Mouse (Mus musculus) limb, embryonic 11.5 days (tissue): ENCODE results near the gene Olfr911-ps1. TPM values are rescaled to one million over a fixed set of nuclear protein-coding genes. Genes with fewer than 3 reads are reported as not detected.

ENCODE experiments used
- ATAC-seq: fragments of 200-750 bp; cut with Nextera tagmentation; 2 replicates; pipeline ENCODE4 v1.8.0; 2017; ENCODE audit warnings: low read depth; ENCODE audit not compliant: insufficient number of reproducible peaks, low FRiP score, low TSS enrichment
- DNase-seq: peaks from one replicate; pipeline ENCODE4 v3.0.0-alpha.2; 2015; ENCODE audit warnings: low spot score
- H3K27ac ChIP-seq: fragments of 300-500 bp; sonication (generic); replicated peaks from 2 replicates; pipeline ENCODE4 v1.5.1; 2014; ENCODE audit warnings: low read depth, mild to moderate bottlenecking, low read length
- H3K27me3 ChIP-seq: fragments of 300-500 bp; sonication (generic); 2 replicates; pipeline ENCODE4 v1.6.1; 2014; ENCODE audit warnings: mild to moderate bottlenecking, low read length, mixed read lengths; ENCODE audit not compliant: control insufficient read depth, insufficient read depth
- H3K36me3 ChIP-seq: fragments of 300-500 bp; sonication (generic); 2 replicates; pipeline ENCODE4 v1.6.1; 2014; ENCODE audit warnings: mild to moderate bottlenecking, low read length, moderate library complexity, mixed read lengths; ENCODE audit not compliant: control insufficient read depth, insufficient read depth
- H3K4me1 ChIP-seq: fragments of 300-500 bp; sonication (generic); 2 replicates; pipeline ENCODE4 v1.6.1; 2014; ENCODE audit warnings: low read length, mixed read lengths; ENCODE audit not compliant: control insufficient read depth, insufficient read depth
- H3K4me2 ChIP-seq: fragments of 300-500 bp; sonication (generic); 2 replicates; pipeline ENCODE4 v1.6.1; 2014; ENCODE audit warnings: low read depth, mild to moderate bottlenecking, moderate library complexity; ENCODE audit not compliant: severe bottlenecking
- H3K4me3 ChIP-seq: fragments of 300-500 bp; sonication (generic); 2 replicates; pipeline ENCODE4 v1.5.1; 2014; ENCODE audit warnings: low read depth, low read length
- H3K9ac ChIP-seq: fragments of 300-500 bp; sonication (generic); 2 replicates; pipeline ENCODE4 v1.6.1; 2014; ENCODE audit warnings: mild to moderate bottlenecking, low read length
- H3K9me3 ChIP-seq: fragments of 300-500 bp; sonication (generic); 2 replicates; pipeline ENCODE4 v1.6.1; 2016; ENCODE audit warnings: low read length; ENCODE audit not compliant: control insufficient read depth
- WGBS: fragments of 180-500 bp; shearing (Covaris S2); extraction: QIAGEN DNeasy Blood & Tissue Kit; methylation state at CpG from one replicate; pipeline ENCODE4 v1.1.7; 2014; 5-methylcytosine and 5-hydroxymethylcytosine counted together
- polyA plus RNA-seq: library from polyadenylated mRNA; unstranded; fragments of >200 nt; fragmentation: Nextera tagmentation; extraction: Ambion mirVana; gene quantifications from 2 replicates; pipeline ENCODE4 v1.2.1, GENCODE M21; 2014

Gene Olfr911-ps1
- not detected in 2 replicates for polyA plus RNA-seq

DNA sequence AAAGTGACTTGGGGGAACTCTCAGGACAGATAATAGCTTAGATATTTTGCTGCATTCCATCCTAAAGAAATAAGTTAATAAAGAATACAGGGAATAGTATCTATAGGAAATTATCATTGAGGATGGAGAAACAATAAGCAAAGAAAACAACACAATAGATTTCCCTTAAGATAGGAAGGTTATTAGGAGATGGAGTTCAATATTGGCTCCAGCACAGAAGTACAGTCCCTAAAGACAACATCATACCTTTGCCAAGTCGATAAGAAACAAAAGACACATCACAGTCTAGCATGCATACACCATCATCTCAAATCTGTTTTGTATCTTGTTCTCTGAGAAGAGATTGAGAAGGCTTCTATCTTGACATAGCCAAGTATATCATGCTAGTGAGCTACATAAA, at the start of gene Olfr911-ps1:
Gene Olfr911-ps1 (plus strand): TSS at position 301 of the 400 bp plus-strand sequence.
- Histone ChIP-seq H3K9me3 (no peaks in the 10 kb centered on the region), H3K9ac (no peak within 1 kb of the TSS), H3K36me3 (no peaks in the 10 kb centered on the region), H3K27me3 (no peaks in the 10 kb centered on the region), H3K4me2 (no peak within 1 kb of the TSS), H3K4me3 (no peak within 1 kb of the TSS), H3K27ac (no peak within 1 kb of the TSS), H3K4me1 (no peaks in the 10 kb centered on the region)
- no peak for ATAC-seq
- DNase-seq = no peak
- WGBS = 73% methylated on average over 1 of the region's 1 CpGs

DNA sequence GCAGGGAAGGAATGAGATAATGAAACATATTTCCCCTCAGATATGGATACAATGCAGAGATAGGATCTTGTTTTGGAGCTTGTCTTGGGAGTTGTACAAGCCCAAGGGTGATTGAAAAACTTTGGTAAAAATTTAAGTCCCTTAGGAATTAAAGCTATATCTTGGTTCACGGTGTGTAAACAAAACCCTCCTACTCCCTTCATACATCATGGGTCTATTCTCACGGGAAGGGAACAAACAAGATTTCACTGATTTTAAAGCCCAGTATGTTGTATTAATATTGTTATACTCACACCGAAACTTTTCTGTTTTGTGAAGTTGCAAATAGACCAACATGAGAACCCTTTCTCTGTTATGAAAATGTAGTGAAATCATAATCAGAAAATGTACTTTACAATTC, 34.6 kb upstream of the Olfr911-ps1 start, which contains the start of gene Olfr906:
Gene Olfr906 (plus strand): TSS at position 301 of the 400 bp plus-strand sequence.
- no peaks in the 10 kb centered on the region for H3K4me1 ChIP-seq
- ATAC-seq (no peak), DNase-seq (no peak)
- no peaks in the 10 kb centered on the region for H3K9me3 ChIP-seq
- 87% methylated on average over 3 of the region's 3 CpGs for WGBS
- H3K27me3 ChIP-seq = no peaks in the 10 kb centered on the region
- no peak within 1 kb of the TSS for H3K9ac ChIP-seq
- no peak within 1 kb of the TSS for H3K4me3 ChIP-seq
- H3K36me3 ChIP-seq = no peaks in the 10 kb centered on the region
- H3K4me2 ChIP-seq = no peak within 1 kb of the TSS
- no peak within 1 kb of the TSS for H3K27ac ChIP-seq

DNA sequence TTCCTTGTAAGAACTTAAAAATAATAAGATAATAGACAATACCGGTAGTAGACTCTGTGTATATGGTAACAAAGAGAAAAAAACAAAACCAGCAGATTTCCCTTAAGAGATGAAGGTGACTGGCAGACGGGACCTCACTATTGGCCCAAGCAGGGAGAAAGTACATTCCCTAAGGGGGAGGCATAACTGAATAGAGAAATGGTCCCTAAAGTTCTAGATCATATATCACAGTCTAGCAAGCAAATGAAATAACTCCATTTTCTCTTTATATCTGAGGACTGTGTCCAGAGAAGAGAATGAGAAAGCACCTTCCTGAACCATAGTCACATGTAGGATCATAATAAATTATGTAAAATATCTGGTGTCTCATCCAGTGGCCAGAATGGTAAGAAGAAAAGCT, 25.9 kb upstream of the Olfr911-ps1 start, which contains the start of gene Olfr907:
Gene Olfr907 (plus strand): TSS at position 301 of the 400 bp plus-strand sequence.
- no peaks in the 10 kb centered on the region for H3K36me3 ChIP-seq
- no peaks in the 10 kb centered on the region for H3K9me3 ChIP-seq
- H3K9ac ChIP-seq = no peak within 1 kb of the TSS
- no peaks in the 10 kb centered on the region for H3K27me3 ChIP-seq
- ATAC-seq (no peak), DNase-seq (no peak)
- H3K27ac ChIP-seq = no peak within 1 kb of the TSS
- H3K4me3 ChIP-seq = no peak within 1 kb of the TSS
- H3K4me2 ChIP-seq = no peak within 1 kb of the TSS
- WGBS = 84% methylated on average over 2 of the region's 2 CpGs
- no peaks in the 10 kb centered on the region for H3K4me1 ChIP-seq

DNA sequence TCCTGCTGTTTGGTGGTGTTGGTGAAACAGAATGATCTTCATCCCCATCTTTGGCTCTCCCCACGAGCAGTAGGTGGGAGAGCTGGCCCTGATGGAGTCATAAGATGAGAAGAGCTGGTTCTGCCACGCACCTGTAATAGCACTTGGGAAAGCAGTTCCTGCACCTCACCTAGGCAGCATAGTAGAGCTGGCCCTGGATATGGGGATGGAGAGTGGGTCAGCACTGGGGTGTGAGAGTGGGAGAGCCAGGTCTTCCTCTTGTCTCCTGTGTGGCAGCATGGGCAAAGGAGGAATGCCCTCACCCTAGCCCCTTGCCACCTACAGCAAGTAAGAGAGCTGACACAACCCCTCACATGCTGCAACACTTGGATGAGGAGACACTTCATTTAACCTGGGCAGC, 9.0 kb upstream of the Olfr911-ps1 start:
- no peak for ATAC-seq

DNA sequence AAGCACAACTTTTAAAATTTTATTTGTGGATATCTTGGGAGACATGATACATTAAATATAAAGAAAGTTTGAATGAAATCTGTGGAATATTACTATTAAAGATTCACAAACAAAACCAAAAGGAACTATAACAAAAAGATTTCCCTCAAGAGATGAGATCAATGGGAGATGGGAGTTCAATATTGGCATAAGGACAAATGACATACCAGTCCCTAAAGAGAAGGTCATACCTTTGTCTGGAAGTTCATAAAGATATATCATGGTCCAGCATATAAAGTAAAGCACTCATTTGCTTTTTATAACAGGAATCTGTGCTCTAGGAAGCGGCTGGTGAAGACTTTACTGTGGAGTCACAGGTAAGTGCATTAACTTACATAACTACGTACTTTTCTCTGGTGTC, 16.2 kb downstream of the Olfr911-ps1 start, which contains the start of gene Olfr910:
Gene Olfr910 (plus strand): TSS at position 301 of the 400 bp plus-strand sequence.
- Histone ChIP-seq H3K27ac (no peak within 1 kb of the TSS), H3K4me3 (no peak within 1 kb of the TSS), H3K36me3 (no peaks in the 10 kb centered on the region), H3K4me1 (no peaks in the 10 kb centered on the region), H3K9me3 (no peaks in the 10 kb centered on the region), H3K9ac (no peak within 1 kb of the TSS), H3K4me2 (no peak within 1 kb of the TSS), H3K27me3 (no peaks in the 10 kb centered on the region)
- 90% methylated on average over 2 of the region's 2 CpGs for WGBS
- ATAC-seq (no peak), DNase-seq (no peak)

More for the DNA sequence above, 9.0 kb upstream of the Olfr911-ps1 start:
- no peak for DNase-seq
- H3K4me3 ChIP-seq = no peak overlapping the region
- H3K4me1 ChIP-seq = no peaks in the 10 kb centered on the region
- WGBS = 78% methylated on average over 2 of the region's 2 CpGs
- no peak overlapping the region for H3K4me2 ChIP-seq
- H3K9me3 ChIP-seq = no peaks in the 10 kb centered on the region
- no peaks in the 10 kb centered on the region for H3K36me3 ChIP-seq
- H3K27ac ChIP-seq = no peak overlapping the region
- H3K9ac ChIP-seq = no peak overlapping the region
- no peaks in the 10 kb centered on the region for H3K27me3 ChIP-seq

Other genes starting within 250 kb of the Olfr911-ps1 start
- not detected in 2 replicates for gene Olfr896-ps1, start 230.5 kb upstream of the Olfr911-ps1 start, polyA plus RNA-seq
- not detected in 2 replicates for gene Olfr25, start 192.5 kb upstream of the Olfr911-ps1 start, polyA plus RNA-seq
- not detected in 2 replicates for gene Olfr898, start 173.2 kb upstream of the Olfr911-ps1 start, polyA plus RNA-seq
- not detected in 2 replicates for gene Olfr250, start 154.7 kb upstream of the Olfr911-ps1 start, polyA plus RNA-seq
- gene Olfr251, start 144.5 kb upstream of the Olfr911-ps1 start, polyA plus RNA-seq = not detected in 2 replicates
- gene Olfr147, start 119.9 kb upstream of the Olfr911-ps1 start, polyA plus RNA-seq = not detected in 2 replicates
- gene Olfr901, start 92.1 kb upstream of the Olfr911-ps1 start, polyA plus RNA-seq = not detected in 2 replicates
- gene Olfr902, start 73.9 kb upstream of the Olfr911-ps1 start, polyA plus RNA-seq = not detected in 2 replicates
- gene Olfr904, start 58.4 kb upstream of the Olfr911-ps1 start, polyA plus RNA-seq = not detected in 2 replicates
- not detected in 2 replicates for gene Olfr905, start 50.5 kb upstream of the Olfr911-ps1 start, polyA plus RNA-seq
- gene Olfr906, start 34.5 kb upstream of the Olfr911-ps1 start, polyA plus RNA-seq = not detected in 2 replicates
- gene Olfr907, start 25.8 kb upstream of the Olfr911-ps1 start, polyA plus RNA-seq = not detected in 2 replicates
- not detected in 2 replicates for gene Olfr910, start 16.3 kb downstream of the Olfr911-ps1 start, polyA plus RNA-seq
- gene Olfr912, start 58.6 kb downstream of the Olfr911-ps1 start, polyA plus RNA-seq = not detected in 2 replicates
- gene Olfr913, start 71.2 kb downstream of the Olfr911-ps1 start, polyA plus RNA-seq = not detected in 2 replicates
- not detected in 2 replicates for gene Olfr914, start 83.5 kb downstream of the Olfr911-ps1 start, polyA plus RNA-seq
- gene Olfr916, start 138.3 kb downstream of the Olfr911-ps1 start, polyA plus RNA-seq = not detected in 2 replicates
- not detected in 2 replicates for gene Olfr917, start 144.3 kb downstream of the Olfr911-ps1 start, polyA plus RNA-seq
- not detected in 2 replicates for gene Olfr918, start 153.0 kb downstream of the Olfr911-ps1 start, polyA plus RNA-seq
- not detected in 2 replicates for gene Olfr919, start 182.1 kb downstream of the Olfr911-ps1 start, polyA plus RNA-seq
- gene Vwa5a, start 196.7 kb downstream of the Olfr911-ps1 start, polyA plus RNA-seq = 10.2 and 11.9 TPM in 2 replicates
- gene Olfr920, start 230.7 kb downstream of the Olfr911-ps1 start, polyA plus RNA-seq = 0.03 TPM in 1 of 2 replicates, not detected in the other